Mouse (Mus musculus): ENCODE data around the gene Loxl3.

GRCm38 (mm10) chr6:83011255-83011654 lies 22.7 kb upstream of the Loxl3 start:
- TF ChIP-seq CTCF (IDR thresholded peaks at IDR 0.05; ENCODE audit: extremely low read depth, insufficient read depth, insufficient read length, insufficient replicate concordance) (no peak), POLR2A (IDR thresholded peaks at IDR 0.05; ENCODE audit: low read depth, low read length) (no peak)
